Mouse (Mus musculus): Measurements from ENCODE around the gene Gm45711. TPM values are rescaled to one million over a fixed set of nuclear protein-coding genes. Genes with fewer than 3 reads are reported as not detected.

The Gm45711 gene
- total RNA-seq, 2 experiments from 2014 or later: not detected

GRCm38 (mm10) chr8:104249442-104249996 lies 60.4 kb downstream of the Gm45711 start:
- DNase-seq (ENCODE audit: low spot score in 2 of 2): no peak
- intact Hi-C loops (cut with DNase I): loop anchor here (2.0 kb wide), 1 partner anchor 91 kb away; no protein-coding TSS in a partner anchor

- intact Hi-C loops (cut with DNase I): loop anchor here (2.0 kb wide), 1 partner anchor 93 kb away; no protein-coding TSS in a partner anchor
- DNase-seq (ENCODE audit: low spot score in 2 of 2): peak; percentile 80
Measured at GRCm38 (mm10) chr8:104248276-104248675, 61.6 kb downstream of the Gm45711 start, which contains the start of gene Tk2. Tk2 (minus strand) TSS chr8:104248558.

- intact Hi-C loops (cut with DNase I): loop anchor here (2.0 kb wide), 1 partner anchor 93 kb away; no protein-coding TSS in a partner anchor
- DNase-seq (ENCODE audit: low spot score in 2 of 2): no peak
Measured at GRCm38 (mm10) chr8:104247908-104248275, 62.0 kb downstream of the Gm45711 start.

- DNase-seq (ENCODE audit: low spot score in 2 of 2): no peak
- intact Hi-C loops (cut with DNase I): no loop called here
Measured at GRCm38 (mm10) chr8:104247054-104247907, 62.6 kb downstream of the Gm45711 start.

GRCm38 (mm10) chr8:104246621-104247020 lies 63.3 kb downstream of the Gm45711 start:
- intact Hi-C loops (cut with DNase I): no loop called here
- no peak for DNase-seq (ENCODE audit: low spot score in 2 of 2)

- intact Hi-C loops (cut with DNase I): no loop called here
- DNase-seq (ENCODE audit: low spot score in 2 of 2): no peak
Measured at GRCm38 (mm10) chr8:104242038-104242644, 67.7 kb downstream of the Gm45711 start.

GRCm38 (mm10) chr8:104239418-104239861 lies 70.4 kb downstream of the Gm45711 start:
- DNase-seq (ENCODE audit: low spot score in 2 of 2): no peak

GRCm38 (mm10) chr8:104234573-104234972 lies 75.3 kb downstream of the Gm45711 start:
- no peak for DNase-seq (ENCODE audit: low spot score in 2 of 2)
- intact Hi-C loops (cut with DNase I): no loop called here

More at GRCm38 (mm10) chr8:104239418-104239861, 70.4 kb downstream of the Gm45711 start:
- intact Hi-C loops (cut with DNase I): no loop called here

- DNase-seq (ENCODE audit: low spot score in 2 of 2): no peak
- intact Hi-C loops (cut with DNase I): no loop called here
Measured at GRCm38 (mm10) chr8:104232919-104233318, 77.0 kb downstream of the Gm45711 start.

- intact Hi-C loops (cut with DNase I): no loop called here
- DNase-seq (ENCODE audit: low spot score in 2 of 2): no peak
Measured at GRCm38 (mm10) chr8:104232039-104232438, 77.8 kb downstream of the Gm45711 start.

Other genes with a start within 250 kb of the Gm45711 start
- gene Cdh5, start 208.5 kb downstream of the Gm45711 start, total RNA-seq (2021): 10 to 100 TPM; 10.4 to 14.9 TPM
- gene Bean1, start 139.6 kb downstream of the Gm45711 start, total RNA-seq (2021): 10 to 100 TPM in 1 of 2 experiments, 1 to 10 TPM in 1; 9.5 to 11.2 TPM
- 10 to 100 TPM; 36.5 to 36.7 TPM for gene Tk2, start 61.5 kb downstream of the Gm45711 start, total RNA-seq (2021)
- 1 to 10 TPM; 6.5 to 7.5 TPM for gene Cklf, start 59.2 kb downstream of the Gm45711 start, total RNA-seq (2021)
- not detected for gene Cmtm2a, start 16.9 kb downstream of the Gm45711 start, total RNA-seq (2021)
- gene Cmtm1, start 64 bp upstream of the Gm45711 start, total RNA-seq (2021): not detected
- not detected for gene Gm11020, start 11.5 kb upstream of the Gm45711 start, total RNA-seq (2021)
- gene Cmtm2b, start 12.1 kb upstream of the Gm45711 start, total RNA-seq (2021): not detected
- 10 to 100 TPM in 1 of 2 experiments, 1 to 10 TPM in 1; 9.3 to 12.2 TPM for gene Cmtm3, start 29.3 kb upstream of the Gm45711 start, total RNA-seq (2021)
- 10 to 100 TPM; 74.8 to 81.5 TPM for gene Cmtm4, start 85.7 kb upstream of the Gm45711 start, total RNA-seq (2021)
- gene Dync1li2, start 133.0 kb upstream of the Gm45711 start, total RNA-seq (2021): 100 to 1,000 TPM; 267 to 283 TPM
- gene Terb1, start 199.8 kb upstream of the Gm45711 start, total RNA-seq (2021): 1 to 10 TPM; 1.9 to 2.3 TPM
- 10 to 100 TPM; 44.5 to 50.5 TPM for gene Nae1, start 224.6 kb upstream of the Gm45711 start, total RNA-seq (2021)
- gene Car7, start 224.6 kb upstream of the Gm45711 start, total RNA-seq (2021): 10 to 100 TPM; 28.9 to 30.7 TPM